Mouse (Mus musculus) neural tube, embryonic 15.5 days (tissue): Measurements from ENCODE around the gene Adam8. TPM values are rescaled to one million over a fixed set of nuclear protein-coding genes. Genes with fewer than 3 reads are reported as not detected.

Experiments used
- ATAC-seq: fragments of 200-750 bp; cut with Nextera tagmentation; 2 replicates; pipeline ENCODE4 v1.8.0; 2017; ENCODE audit warnings: mild to moderate bottlenecking, moderate TSS enrichment, moderate library complexity; ENCODE audit not compliant: low FRiP score
- H3K27ac ChIP-seq: fragments of 300-500 bp; sonication (generic); replicated peaks from 2 replicates; pipeline ENCODE4 v1.5.1; 2015; ENCODE audit warnings: mild to moderate bottlenecking, inconsistent platforms
- H3K27me3 ChIP-seq: fragments of 300-500 bp; sonication (generic); replicated peaks from 2 replicates; pipeline ENCODE4 v1.6.1; 2015; ENCODE audit warnings: inconsistent platforms
- H3K36me3 ChIP-seq: fragments of 300-500 bp; sonication (generic); 2 replicates; pipeline ENCODE4 v1.6.1; 2015; ENCODE audit warnings: inconsistent platforms
- H3K4me1 ChIP-seq: fragments of 300-500 bp; sonication (generic); 2 replicates; pipeline ENCODE4 v1.6.1; 2015; ENCODE audit warnings: inconsistent platforms
- H3K4me2 ChIP-seq: fragments of 300-500 bp; sonication (generic); 2 replicates; pipeline ENCODE4 v1.6.1; 2015; ENCODE audit warnings: inconsistent platforms, mild to moderate bottlenecking, moderate library complexity
- H3K4me3 ChIP-seq: fragments of 300-500 bp; sonication (generic); replicated peaks from 2 replicates; pipeline ENCODE4 v1.5.1; 2015; ENCODE audit warnings: mild to moderate bottlenecking, inconsistent platforms
- H3K9ac ChIP-seq: fragments of 300-500 bp; sonication (generic); replicated peaks from 2 replicates; pipeline ENCODE4 v1.6.1; 2015; ENCODE audit warnings: mild to moderate bottlenecking, inconsistent platforms
- H3K9me3 ChIP-seq: fragments of 300-500 bp; sonication (generic); replicated peaks from 2 replicates; pipeline ENCODE4 v1.6.1; 2016; ENCODE audit warnings: inconsistent platforms
- WGBS: fragments of 180-500 bp; shearing (Covaris S2); methylation state at CpG from one replicate; pipeline ENCODE4 v1.1.7; 2015; ENCODE audit warnings: mixed read lengths; 5-methylcytosine and 5-hydroxymethylcytosine counted together
- polyA plus RNA-seq: library from polyadenylated mRNA; unstranded; fragments of >200 nt; fragmentation: Nextera tagmentation; extraction: Ambion mirVana; gene quantifications from 2 replicates; pipeline ENCODE4 v1.2.1, GENCODE M21; 2015

Adam8 gene
- polyA plus RNA-seq, 1 experiment from 2014 or later, result 2.8 TPM

- no peaks in the 10 kb centered on the region for H3K4me1 ChIP-seq
- no peak overlapping the region for H3K9ac ChIP-seq
- no peak overlapping the region for H3K4me2 ChIP-seq
- no peak overlapping the region for H3K4me3 ChIP-seq
- no peaks in the 10 kb centered on the region for H3K9me3 ChIP-seq
- ATAC-seq, result no peak
- no peak overlapping the region for H3K27ac ChIP-seq
- H3K27me3 ChIP-seq, result no peaks in the 10 kb centered on the region
- 77% methylated on average over 12 of the region's 12 CpGs for WGBS
- H3K36me3 ChIP-seq, result peaks cover 87% of the 10 kb centered on the region
These were observed 8.9 kb upstream of the Adam8 start for GRCm38 (mm10) chr7:140001086-140001740.

GRCm38 (mm10) chr7:139998691-139999350, 6.5 kb upstream of the Adam8 start:
- Histone ChIP-seq H3K4me1 (no peaks in the 10 kb centered on the region), H3K27me3 (no peaks in the 10 kb centered on the region), H3K27ac (no peak overlapping the region), H3K36me3 (peaks cover 76% of the 10 kb centered on the region), H3K4me2 (no peak overlapping the region), H3K4me3 (no peak overlapping the region), H3K9ac (no peak overlapping the region), H3K9me3 (no peaks in the 10 kb centered on the region)
- no peak for ATAC-seq
- WGBS, result 97% methylated on average over 13 of the region's 13 CpGs

GRCm38 (mm10) chr7:139994676-139995075, 2.3 kb upstream of the Adam8 start:
- Histone ChIP-seq H3K27me3 (no peaks in the 10 kb centered on the region), H3K4me2 (no peak overlapping the region), H3K4me3 (no peak overlapping the region), H3K9ac (no peak overlapping the region), H3K27ac (no peak overlapping the region), H3K36me3 (peaks cover 42% of the 10 kb centered on the region), H3K9me3 (no peaks in the 10 kb centered on the region), H3K4me1 (no peaks in the 10 kb centered on the region)
- WGBS, result 46% methylated on average over 3 of the region's 3 CpGs
- ATAC-seq, result no peak

GRCm38 (mm10) chr7:139994202-139994601, 1.8 kb upstream of the Adam8 start:
- Histone ChIP-seq H3K27me3 (no peaks in the 10 kb centered on the region), H3K9ac (no peak overlapping the region), H3K36me3 (peaks cover 39% of the 10 kb centered on the region), H3K4me2 (no peak overlapping the region), H3K9me3 (no peaks in the 10 kb centered on the region), H3K4me3 (no peak overlapping the region), H3K4me1 (no peaks in the 10 kb centered on the region), H3K27ac (no peak overlapping the region)
- no peak for ATAC-seq
- WGBS, result 82% methylated on average over 4 of the region's 4 CpGs

- H3K4me2 ChIP-seq, result no peak overlapping the region
- H3K4me3 ChIP-seq, result no peak overlapping the region
- no peak for ATAC-seq
- H3K36me3 ChIP-seq, result peaks cover 32% of the 10 kb centered on the region
- H3K9ac ChIP-seq, result no peak overlapping the region
- no peaks in the 10 kb centered on the region for H3K27me3 ChIP-seq
- no peaks in the 10 kb centered on the region for H3K9me3 ChIP-seq
- H3K4me1 ChIP-seq, result no peaks in the 10 kb centered on the region
- WGBS, result 93% methylated on average over 6 of the region's 6 CpGs
- no peak overlapping the region for H3K27ac ChIP-seq
These were observed 1.2 kb upstream of the Adam8 start for GRCm38 (mm10) chr7:139993532-139993931.

- no peak for ATAC-seq
- H3K9me3 ChIP-seq, result no peaks in the 10 kb centered on the region
- no peaks in the 10 kb centered on the region for H3K4me1 ChIP-seq
- H3K36me3 ChIP-seq, result peaks cover 8% of the 10 kb centered on the region
- 77% methylated on average over 8 of the region's 8 CpGs for WGBS
- H3K27ac ChIP-seq, result no peak overlapping the region
- no peak overlapping the region for H3K4me2 ChIP-seq
- H3K9ac ChIP-seq, result no peak overlapping the region
- H3K27me3 ChIP-seq, result no peaks in the 10 kb centered on the region
- H3K4me3 ChIP-seq, result no peak overlapping the region
These were observed 1.4 kb downstream of the Adam8 start for GRCm38 (mm10) chr7:139990864-139991394.

GRCm38 (mm10) chr7:139988272-139988671, 4.1 kb downstream of the Adam8 start:
- no peak overlapping the region for H3K4me3 ChIP-seq
- 92% methylated on average over 9 of the region's 9 CpGs for WGBS
- H3K36me3 ChIP-seq, result peaks cover 2% of the 10 kb centered on the region; the same call in 1 of the 2 replicates
- H3K27ac ChIP-seq, result no peak overlapping the region
- no peaks in the 10 kb centered on the region for H3K9me3 ChIP-seq
- no peaks in the 10 kb centered on the region for H3K27me3 ChIP-seq
- no peak for ATAC-seq
- no peaks in the 10 kb centered on the region for H3K4me1 ChIP-seq
- H3K4me2 ChIP-seq, result no peak overlapping the region
- H3K9ac ChIP-seq, result no peak overlapping the region

GRCm38 (mm10) chr7:139984505-139984904, 7.9 kb downstream of the Adam8 start:
- 93% methylated on average over 11 of the region's 11 CpGs for WGBS
- H3K4me2 ChIP-seq, result no peak overlapping the region
- H3K4me1 ChIP-seq, result no peaks in the 10 kb centered on the region
- peaks cover 5% of the 10 kb centered on the region; the same call in 1 of the 2 replicates for H3K36me3 ChIP-seq
- H3K27me3 ChIP-seq, result no peaks in the 10 kb centered on the region
- no peak for ATAC-seq
- H3K9me3 ChIP-seq, result no peaks in the 10 kb centered on the region
- H3K27ac ChIP-seq, result no peak overlapping the region
- H3K9ac ChIP-seq, result no peak overlapping the region
- H3K4me3 ChIP-seq, result no peak overlapping the region

GRCm38 (mm10) chr7:139982058-139982457, 10.3 kb downstream of the Adam8 start:
- no peak overlapping the region for H3K4me3 ChIP-seq
- no peak overlapping the region for H3K27ac ChIP-seq
- no peak overlapping the region for H3K9ac ChIP-seq
- ATAC-seq, result no peak
- peaks cover 5% of the 10 kb centered on the region; the same call in 1 of the 2 replicates for H3K36me3 ChIP-seq
- peaks cover 10% of the 10 kb centered on the region for H3K4me1 ChIP-seq
- WGBS, result 92% methylated on average over 11 of the region's 11 CpGs
- no peaks in the 10 kb centered on the region for H3K27me3 ChIP-seq
- H3K4me2 ChIP-seq, result no peak overlapping the region
- H3K9me3 ChIP-seq, result no peaks in the 10 kb centered on the region

- 65% methylated on average over 3 of the region's 3 CpGs for WGBS
- H3K4me3 ChIP-seq, result no peak overlapping the region
- no peak for ATAC-seq
- no peak overlapping the region for H3K9ac ChIP-seq
- peaks cover 3% of the 10 kb centered on the region; the same call in 1 of the 2 replicates for H3K36me3 ChIP-seq
- peaks cover 10% of the 10 kb centered on the region for H3K4me1 ChIP-seq
- H3K27me3 ChIP-seq, result no peaks in the 10 kb centered on the region
- no peak overlapping the region for H3K27ac ChIP-seq
- no peaks in the 10 kb centered on the region for H3K9me3 ChIP-seq
- no peak overlapping the region for H3K4me2 ChIP-seq
These were observed 11.6 kb downstream of the Adam8 start for GRCm38 (mm10) chr7:139980778-139981177.

- Histone ChIP-seq H3K27ac (peak overlapping the region; percentile 50; the same call in 1 of the 2 replicates), H3K4me1 (peaks cover 10% of the 10 kb centered on the region), H3K36me3 (0 out of 2 replicates have a peak, but pooled peaks cover 3% of the 10 kb centered on the region), H3K9me3 (no peaks in the 10 kb centered on the region), H3K4me2 (peak overlapping the region; percentile 90), H3K4me3 (peak overlapping the region; percentile 56), H3K9ac (peak overlapping the region; percentile 56), H3K27me3 (no peaks in the 10 kb centered on the region)
- 40% methylated on average over 13 of the region's 13 CpGs for WGBS
- ATAC-seq, result peak; percentile 74
These were observed 13.2 kb downstream of the Adam8 start for GRCm38 (mm10) chr7:139979011-139979719.
